8 mouse cellular contexts compared by ENCODE assay signal in genomic region chr6:56923331-56923725, GRCm38 (mm10). TPM values are rescaled to one million over a fixed set of nuclear protein-coding genes. Genes with fewer than 3 reads are reported as not detected.
DNase-seq lines count a peak whose midpoint lies in the region; ATAC-seq and TF ChIP-seq lines count a peak whose summit lies in the region.

No protein-coding gene starts in this region.

- H3K4me1 ChIP-seq in limb, embryonic 11.5 days (ENCODE audit: control insufficient read depth, insufficient read depth, low read length) = no peaks in the 10 kb centered on the region

- peaks cover 22% of the 10 kb centered on the region for H3K79me2 ChIP-seq in myocyte (ENCODE audit: control insufficient read depth, insufficient read depth)

- intact Hi-C loops in gastrocnemius, adult 2 months (cut with DNase I) = loop anchor here (5.0 to 10.0 kb wide), 2 partner anchors 211 to 781 kb away; partner anchors contain the start of genes Avl9 and Lancl2

- no peak for TF ChIP-seq CTCF in gastrocnemius, adult 2 months (IDR thresholded peaks at IDR 0.05)

- no peaks in the 10 kb centered on the region for H3K9me3 ChIP-seq in limb, embryonic 11.5 days (ENCODE audit: control insufficient read depth, low read length)

- peak overlapping the region; percentile 95 for H3K4me3 ChIP-seq in gastrocnemius, adult 2 months
- peak overlapping the region; percentile 73 for H3K4me3 ChIP-seq in limb, embryonic 11.5 days (ENCODE audit: low read depth, low read length)
- peak overlapping the region; percentile 41 for H3K4me3 ChIP-seq in myocyte

- DNase-seq in gastrocnemius, adult 2 months = no peak
- no peak for DNase-seq in gastrocnemius, postnatal 25 days
- peak; percentile 50 to 55 for DNase-seq in urinary bladder, postnatal 36 days (ENCODE audit: low spot score in 2 of 2)
- no peak for DNase-seq in urinary bladder, adult 2 months (ENCODE audit: low spot score)
- no peak for DNase-seq in limb, embryonic 11.5 days (ENCODE audit: low spot score)
- no peak for DNase-seq in thymus, postnatal 0 days (ENCODE audit: low spot score)
- no peak for DNase-seq in frontal cortex, adult 2 months (ENCODE audit: extremely low spot score in 1 of 2, low spot score in 1 of 2)

- no peak for ATAC-seq in limb, embryonic 11.5 days (ENCODE audit: insufficient number of reproducible peaks, low FRiP score, low TSS enrichment, low read depth)

- WGBS in limb, embryonic 11.5 days = 0% methylated on average over 25 of the region's 25 CpGs

- peak overlapping the region; percentile 95 for H3K27ac ChIP-seq in gastrocnemius, adult 2 months
- 0 out of 2 replicates have a peak overlapping the region, but pooled peaks have one; percentile 30 for H3K27ac ChIP-seq in limb, embryonic 11.5 days (replicated peaks; ENCODE audit: low read depth, low read length)

- H3ac ChIP-seq in myocyte (ENCODE audit: control insufficient read depth, insufficient read length) = peak overlapping the region; percentile 79

- TF ChIP-seq POLR2A in myocyte (IDR thresholded peaks at IDR 0.05; ENCODE audit: insufficient read length, low read depth) = no peak

- peak overlapping the region; percentile 45 for H3K4me2 ChIP-seq in limb, embryonic 11.5 days (ENCODE audit: low read depth, severe bottlenecking)
- peak overlapping the region; percentile 93 for H3K4me2 ChIP-seq in myocyte (ENCODE audit: low read depth)

- peak overlapping the region; percentile 77 for H3K9ac ChIP-seq in limb, embryonic 11.5 days (ENCODE audit: low read length)

- no peaks in the 10 kb centered on the region for H3K36me3 ChIP-seq in limb, embryonic 11.5 days (ENCODE audit: control insufficient read depth, insufficient read depth, low read length)
- no peaks in the 10 kb centered on the region for H3K36me3 ChIP-seq in myocyte (ENCODE audit: control insufficient read depth, insufficient read depth)

- H3K27me3 ChIP-seq in limb, embryonic 11.5 days (ENCODE audit: control insufficient read depth, insufficient read depth, low read length) = no peaks in the 10 kb centered on the region
- H3K27me3 ChIP-seq in myocyte (ENCODE audit: control insufficient read depth, insufficient read depth, insufficient read length) = no peaks in the 10 kb centered on the region

TF ChIP-seq in myocyte, 11 proteins besides CTCF, POLR2A, EP300 and RAD21:
- TF ChIP-seq TCF12 (IDR thresholded peaks at IDR 0.05; ENCODE audit: insufficient read depth, poor library complexity, severe bottlenecking) (no peak), POLR2AphosphoS2 (IDR thresholded peaks at IDR 0.05; ENCODE audit: insufficient read length, low read depth) (no peak), USF1 (IDR thresholded peaks at IDR 0.05; ENCODE audit: low read depth) (no peak), E2F4 (IDR thresholded peaks at IDR 0.05; ENCODE audit: insufficient read depth) (no peak), MYOG (IDR thresholded peaks at IDR 0.05; ENCODE audit: control insufficient read depth in 1 of 3, insufficient read depth in 1 of 3, insufficient read length in 2 of 3, low read depth in 2 of 3) (no peak), REST (IDR thresholded peaks at IDR 0.05; ENCODE audit: insufficient read depth, insufficient read length) (no peak), SRF (IDR thresholded peaks at IDR 0.05; ENCODE audit: control insufficient read depth, insufficient read length, low read depth) (no peak), MYOD1 (IDR thresholded peaks at IDR 0.05; ENCODE audit: control insufficient read depth in 1 of 3, insufficient read length in 2 of 3, low read depth in 2 of 3) (no peak), CEBPB (IDR thresholded peaks at IDR 0.05; ENCODE audit: insufficient read depth, poor library complexity, severe bottlenecking) (no peak), TCF3 (IDR thresholded peaks at IDR 0.05; ENCODE audit: insufficient read length, low read depth) (no peak), MAX (IDR thresholded peaks at IDR 0.05; ENCODE audit: low read depth) (no peak)

RNA-seq across cellular contexts. Expression of gene Nt5c3, which starts 0.4 kb away (rescaled TPM):
- 10 to 100 TPM; 45.0 to 52.5 TPM for total RNA-seq in gastrocnemius, adult 2 months (2021)
- total RNA-seq in gastrocnemius, postnatal 25 days (2021) = 10 to 100 TPM; 48.6 to 69.3 TPM
- polyA plus RNA-seq in urinary bladder, adult 2 months (2012; rRNA removed) = 24.3 and 29.7 TPM in 2 replicates
- 61.6 and 64.9 TPM in 2 replicates for polyA plus RNA-seq in limb, embryonic 11.5 days (2014; fragmentation: Nextera tagmentation; extraction: Ambion mirVana)
- 9.9 TPM for polyA plus RNA-seq in myocyte (2012; fragmentation: generic; extraction: Trizol)
- 70.1 and 73.9 TPM in 2 replicates for polyA plus RNA-seq in thymus, postnatal 0 days (2015; fragmentation: Nextera tagmentation; extraction: Ambion mirVana)
- polyA plus RNA-seq in frontal cortex, adult 2 months (2012; rRNA removed) = 44.5 and 52.0 TPM in 2 replicates

RNA-seq across cellular contexts. Expression of gene Vmn1r4, which starts 0.5 kb away (rescaled TPM):
- total RNA-seq in gastrocnemius, adult 2 months (2021) = not detected
- under 1 TPM in 1 of 2 experiments, not detected in 1; 0.21 TPM for total RNA-seq in gastrocnemius, postnatal 25 days (2021)
- 0.26 and 0.32 TPM in 2 replicates for polyA plus RNA-seq in urinary bladder, adult 2 months (2012; rRNA removed)
- 0.16 and 0.35 TPM in 2 replicates for polyA plus RNA-seq in limb, embryonic 11.5 days (2014; fragmentation: Nextera tagmentation; extraction: Ambion mirVana)
- 0.02 TPM for polyA plus RNA-seq in myocyte (2012; fragmentation: generic; extraction: Trizol)
- polyA plus RNA-seq in thymus, postnatal 0 days (2015; fragmentation: Nextera tagmentation; extraction: Ambion mirVana) = 0.27 and 0.51 TPM in 2 replicates
- 0.28 and 0.34 TPM in 2 replicates for polyA plus RNA-seq in frontal cortex, adult 2 months (2012; rRNA removed)

RNA-seq across cellular contexts. Expression of gene Vmn1r5, which starts 46.7 kb away (rescaled TPM):
- not detected for total RNA-seq in gastrocnemius, adult 2 months (2021)
- not detected for total RNA-seq in gastrocnemius, postnatal 25 days (2021)
- polyA plus RNA-seq in urinary bladder, adult 2 months (2012; rRNA removed) = 0.07 TPM in 1 of 2 replicates, not detected in the other
- not detected in 2 replicates for polyA plus RNA-seq in limb, embryonic 11.5 days (2014; fragmentation: Nextera tagmentation; extraction: Ambion mirVana)
- polyA plus RNA-seq in myocyte (2012; fragmentation: generic; extraction: Trizol) = not detected
- not detected in 2 replicates for polyA plus RNA-seq in thymus, postnatal 0 days (2015; fragmentation: Nextera tagmentation; extraction: Ambion mirVana)
- not detected in 2 replicates for polyA plus RNA-seq in frontal cortex, adult 2 months (2012; rRNA removed)

Comparison
In these comparisons a context has a peak if more than half of its experiments do, and no peak if none do; other contexts are left out.
1. DNase-seq: peak in urinary bladder, postnatal 36 days (2 of 2); none in gastrocnemius, adult 2 months (single experiment), gastrocnemius, postnatal 25 days (single experiment), urinary bladder, adult 2 months (single experiment), limb, embryonic 11.5 days (single experiment), thymus, postnatal 0 days (single experiment) and frontal cortex, adult 2 months (0 of 2).
2. H3K4me3 ChIP-seq: peak in every context shown above with its lines; median percentile 95 in gastrocnemius, adult 2 months; 73 in limb, embryonic 11.5 days; 41 in myocyte.